Mouse (Mus musculus) ES-E14 (cell line): ENCODE results near the gene Gm3045. TPM values are rescaled to one million over a fixed set of nuclear protein-coding genes. Genes with fewer than 3 reads are reported as not detected.

Experiments used
- DNase-seq: peaks from one replicate; pipeline ENCODE4 v3.0.0-alpha.2; 2013; ENCODE audit warnings: low read depth, low spot score
- H3K27ac ChIP-seq: 2 replicates; pipeline ENCODE4 v1.5.1; 2012; ENCODE audit warnings: low read depth, mild to moderate bottlenecking, low read length, moderate library complexity, mixed read lengths; ENCODE audit not compliant: poor library complexity, insufficient read depth, severe bottlenecking
- H3K36me3 ChIP-seq: 2 replicates; pipeline ENCODE4 v1.6.1; 2012; ENCODE audit warnings: mild to moderate bottlenecking, low read length, moderate library complexity, mixed read lengths; ENCODE audit not compliant: control insufficient read depth, poor library complexity, insufficient read depth, severe bottlenecking
- H3K4me1 ChIP-seq, 2 experiments: fragments of 150-350 bp in 1 of 2; sonication (generic) in 1 of 2; 2 replicates each; pipeline ENCODE4 v1.6.1; 2012; ENCODE audit warnings: low read length in 2 of 2, mild to moderate bottlenecking in 1 of 2, mixed read lengths in 1 of 2; ENCODE audit not compliant: control insufficient read depth in 2 of 2, insufficient read depth in 2 of 2, poor library complexity in 1 of 2
- H3K4me3 ChIP-seq, 2 experiments: fragments of 150-350 bp in 1 of 2; sonication (generic) in 1 of 2; 2 replicates each; pipeline ENCODE4 v1.5.1; 2012; ENCODE audit warnings: low read length in 2 of 2, low read depth in 1 of 2, mild to moderate bottlenecking in 1 of 2, mixed read lengths in 1 of 2; ENCODE audit not compliant: insufficient read depth in 1 of 2, poor library complexity in 1 of 2, severe bottlenecking in 1 of 2
- H3K9ac ChIP-seq: 2 replicates; pipeline ENCODE4 v1.6.1; 2012; ENCODE audit warnings: low read depth, mild to moderate bottlenecking, low read length, mixed read lengths; ENCODE audit not compliant: poor library complexity, insufficient read depth, severe bottlenecking
- H3K9me3 ChIP-seq: fragments of 150-350 bp; sonication (generic); 2 replicates; pipeline ENCODE4 v1.6.1; 2012; ENCODE audit warnings: low read depth, mild to moderate bottlenecking, low read length; ENCODE audit not compliant: control insufficient read depth, insufficient read depth
- CHD2 ChIP-seq: IDR thresholded peaks from 2 replicates; pipeline ENCODE4 v1.6.1; 2014; ENCODE audit warnings: mild to moderate bottlenecking, low read depth, low read length, inconsistent platforms
- HCFC1 ChIP-seq: IDR thresholded peaks from 2 replicates; pipeline ENCODE4 v1.6.1; 2012; ENCODE audit warnings: low read length, inconsistent platforms, borderline replicate concordance; ENCODE audit not compliant: insufficient read depth
- MAFK ChIP-seq: IDR thresholded peaks from 2 replicates; pipeline ENCODE4 v1.6.1; 2014; ENCODE audit warnings: mild to moderate bottlenecking, low read depth, low read length, inconsistent platforms; ENCODE audit not compliant: insufficient read depth
- ZC3H11A ChIP-seq: IDR thresholded peaks from 2 replicates; pipeline ENCODE4 v1.6.1; 2012; ENCODE audit warnings: low read depth, mild to moderate bottlenecking, inconsistent platforms, low read length, borderline replicate concordance
- ZNF384 ChIP-seq: IDR thresholded peaks from 2 replicates; pipeline ENCODE4 v1.6.1; 2012; ENCODE audit warnings: low read depth, low read length, inconsistent platforms
- in situ Hi-C, 2 experiments: fragments of 600-800 bp; cut with MboI; formaldehyde crosslinking; loops; one replicate each; pipeline ENCODE4 v1.15.1; 2025; ENCODE audit warnings: low sequenced_read_pairs in 2 of 2, inconsistent platforms in 1 of 2; ENCODE audit not compliant: unreplicated experiment in 2 of 2
- total RNA-seq: library from RNA; depleted of rRNA; stranded (reverse); fragments of 300-350 nt; gene quantifications from 2 replicates; pipeline ENCODE4 v1.2.3, GENCODE M21; 2012

The Gm3045 gene
- total RNA-seq, 1 experiment = not detected

- DNase-seq = no peak
- no peaks in the 10 kb centered on the region for H3K36me3 ChIP-seq
- TF ChIP-seq ZC3H11A = no peak
- no peak for TF ChIP-seq CHD2
- TF ChIP-seq HCFC1 = no peak
- H3K9ac ChIP-seq = no peak overlapping the region
- no peaks in the 10 kb centered on the region for H3K4me1 ChIP-seq
- in situ Hi-C loops = no loop called here
- no peak overlapping the region for H3K27ac ChIP-seq
- H3K4me3 ChIP-seq = no peak overlapping the region
- H3K9me3 ChIP-seq = no peaks in the 10 kb centered on the region
Observed at GRCm38 (mm10) chr13:56458001-56458400, 31.6 kb downstream of the Gm3045 start.

- no peak for TF ChIP-seq ZNF384
- no peak for TF ChIP-seq CHD2
- no peak for TF ChIP-seq ZC3H11A
- TF ChIP-seq MAFK = no peak
- TF ChIP-seq HCFC1 = no peak
- DNase-seq = no peak
- no peak overlapping the region for H3K27ac ChIP-seq
- no peak overlapping the region for H3K4me3 ChIP-seq
- no peaks in the 10 kb centered on the region for H3K36me3 ChIP-seq
- H3K4me1 ChIP-seq = no peaks in the 10 kb centered on the region
- no peak overlapping the region for H3K9ac ChIP-seq
- H3K9me3 ChIP-seq = no peaks in the 10 kb centered on the region
- in situ Hi-C loops = no loop called here
Observed at GRCm38 (mm10) chr13:56461460-56461859, 35.1 kb downstream of the Gm3045 start.

- H3K27ac ChIP-seq = no peak overlapping the region
- in situ Hi-C loops = no loop called here
- no peaks in the 10 kb centered on the region for H3K4me1 ChIP-seq
- H3K36me3 ChIP-seq = no peaks in the 10 kb centered on the region
- TF ChIP-seq HCFC1 = no peak
- TF ChIP-seq ZNF384 = no peak
- TF ChIP-seq CHD2 = no peak
- no peak for TF ChIP-seq ZC3H11A
- TF ChIP-seq MAFK = no peak
- no peak overlapping the region for H3K4me3 ChIP-seq
- no peak overlapping the region for H3K9ac ChIP-seq
- no peaks in the 10 kb centered on the region for H3K9me3 ChIP-seq
- no peak for DNase-seq
Observed at GRCm38 (mm10) chr13:56462791-56463190, 36.4 kb downstream of the Gm3045 start.

GRCm38 (mm10) chr13:56463261-56463660, 36.9 kb downstream of the Gm3045 start:
- DNase-seq = no peak

GRCm38 (mm10) chr13:56463750-56464149, 37.4 kb downstream of the Gm3045 start:
- H3K4me3 ChIP-seq = no peak overlapping the region
- no peak overlapping the region for H3K27ac ChIP-seq
- H3K4me1 ChIP-seq = no peaks in the 10 kb centered on the region
- in situ Hi-C loops = no loop called here
- no peak for DNase-seq
- H3K9me3 ChIP-seq = no peaks in the 10 kb centered on the region
- no peaks in the 10 kb centered on the region for H3K36me3 ChIP-seq
- no peak overlapping the region for H3K9ac ChIP-seq
- no peak for TF ChIP-seq HCFC1
- no peak for TF ChIP-seq ZNF384
- no peak for TF ChIP-seq CHD2

More at GRCm38 (mm10) chr13:56463261-56463660, 36.9 kb downstream of the Gm3045 start:
- Histone ChIP-seq H3K9ac (no peak overlapping the region), H3K4me1 (no peaks in the 10 kb centered on the region), H3K27ac (no peak overlapping the region), H3K4me3 (no peak overlapping the region), H3K9me3 (no peaks in the 10 kb centered on the region), H3K36me3 (no peaks in the 10 kb centered on the region)
- in situ Hi-C loops = no loop called here
- TF ChIP-seq CHD2 (no peak), ZNF384 (no peak), MAFK (no peak)
